Mouse (Mus musculus) layer of hippocampus, adult 2 months (tissue): ENCODE results near the gene Zfp704. TPM values are rescaled to one million over a fixed set of nuclear protein-coding genes. Genes with fewer than 3 reads are reported as not detected.

ENCODE experiments used
- DNase-seq, 2 experiments: peaks; one replicate each; pipeline ENCODE4 v3.0.0; 2022; ENCODE audit warnings: low spot score in 2 of 2
- H3K27ac ChIP-seq: fragments of 200-600 bp; 2 replicates; pipeline ENCODE4 v1.8.1; 2022
- H3K4me3 ChIP-seq: fragments of 200-600 bp; 2 replicates; pipeline ENCODE4 v1.8.1; 2022; ENCODE audit warnings: mild to moderate bottlenecking
- CTCF ChIP-seq: fragments of 200-600 bp; conservative IDR thresholded peaks from 2 replicates; pipeline ENCODE4 v1.8.1; 2022; ENCODE audit warnings: antibody characterized with exemption, mild to moderate bottlenecking, moderate library complexity
- total RNA-seq, 2 experiments: library from RNA; stranded (reverse); gene quantifications; 2 replicates each; pipeline ENCODE4 v1.2.3; 2021

The Zfp704 gene
- total RNA-seq, 2 experiments from 2014 or later = 30.6 to 34.3 TPM

GRCm38 (mm10) chr3:9608906-9609580, 842 bp downstream of the Zfp704 start:
- H3K27ac ChIP-seq = peak overlapping the region; percentile 85
- peak in 1 of 2 experiments; percentile 34 for DNase-seq
- no peak for TF ChIP-seq CTCF
- peak overlapping the region; percentile 85 for H3K4me3 ChIP-seq

DNA sequence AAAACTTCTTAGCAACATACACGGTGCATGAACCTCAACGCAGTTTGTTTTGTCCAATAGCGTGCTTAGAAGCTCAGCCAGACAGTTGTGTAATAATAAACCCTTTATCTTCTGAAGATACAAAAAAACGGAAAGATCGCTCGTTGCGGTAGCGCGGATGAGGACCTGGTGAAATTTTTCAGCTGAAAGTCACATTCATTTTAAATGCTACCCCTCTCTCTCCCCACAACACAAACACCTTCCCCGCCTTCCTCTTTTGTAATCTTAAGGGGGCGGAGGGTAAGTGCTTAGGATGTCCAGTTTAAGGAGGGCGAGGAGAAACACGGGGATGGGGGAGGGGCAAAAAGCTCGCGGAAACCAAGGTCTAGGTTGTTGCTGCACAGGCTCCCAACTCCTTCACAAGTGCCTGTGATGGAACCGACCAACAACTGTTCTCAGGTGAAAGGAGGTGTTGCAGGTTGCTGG, 1.4 kb downstream of the Zfp704 start:
- TF ChIP-seq CTCF = no peak
- H3K4me3 ChIP-seq = peak overlapping the region; percentile 85
- peak; percentile 17 to 20 for DNase-seq
- peak overlapping the region; percentile 85 for H3K27ac ChIP-seq

DNA sequence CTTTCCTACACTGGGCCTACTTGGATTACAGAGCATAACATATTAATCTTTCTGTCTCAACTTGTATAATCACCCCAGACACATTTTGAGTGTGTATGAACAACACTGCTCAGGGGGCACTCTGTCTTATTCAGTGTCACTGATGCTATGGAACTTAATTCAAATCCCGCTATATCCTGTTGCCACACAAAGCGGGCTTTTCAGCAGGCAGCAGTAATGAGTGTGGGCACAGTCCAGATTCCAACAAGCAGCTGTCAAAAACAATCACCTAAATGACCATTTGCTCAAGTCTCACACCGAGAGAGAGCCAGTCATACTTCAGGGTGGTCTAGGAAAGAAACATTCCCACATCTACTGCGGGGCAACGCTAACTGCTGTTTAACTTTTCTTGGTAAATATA, 2.2 kb downstream of the Zfp704 start:
- no peak for TF ChIP-seq CTCF
- no peak overlapping the region for H3K27ac ChIP-seq
- H3K4me3 ChIP-seq = no peak overlapping the region; the same call in 1 of the 2 replicates
- no peak for DNase-seq

GRCm38 (mm10) chr3:9605784-9606706, 3.8 kb downstream of the Zfp704 start:
- no peak for DNase-seq
- Histone ChIP-seq H3K27ac (no peak overlapping the region), H3K4me3 (no peak overlapping the region)
- no peak for TF ChIP-seq CTCF

DNA sequence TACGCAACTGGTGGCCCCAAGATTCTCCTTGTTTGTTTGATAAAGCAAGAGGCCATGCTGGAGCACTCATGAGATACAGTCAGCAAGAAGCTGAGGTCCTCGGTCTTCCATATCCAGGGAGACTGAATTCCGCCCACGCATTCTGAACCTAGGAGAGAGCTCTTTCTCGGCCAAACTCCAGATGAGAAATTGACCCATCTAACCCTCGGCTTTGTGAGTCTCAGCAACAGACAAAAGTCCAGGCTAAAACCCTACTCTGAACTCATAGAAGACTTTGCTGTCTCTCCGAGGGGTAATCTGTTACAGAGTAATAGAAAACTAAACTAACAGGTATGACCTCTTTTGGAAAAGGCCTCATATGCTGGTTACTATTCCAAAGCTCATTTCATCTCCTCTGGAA, 4.9 kb downstream of the Zfp704 start:
- Histone ChIP-seq H3K27ac (no peak overlapping the region), H3K4me3 (no peak overlapping the region)
- no peak for TF ChIP-seq CTCF
- DNase-seq = no peak

- H3K27ac ChIP-seq = no peak overlapping the region
- TF ChIP-seq CTCF = no peak
- no peak for DNase-seq
- H3K4me3 ChIP-seq = no peak overlapping the region
Observed at GRCm38 (mm10) chr3:9603866-9604265, 6.0 kb downstream of the Zfp704 start.

DNA sequence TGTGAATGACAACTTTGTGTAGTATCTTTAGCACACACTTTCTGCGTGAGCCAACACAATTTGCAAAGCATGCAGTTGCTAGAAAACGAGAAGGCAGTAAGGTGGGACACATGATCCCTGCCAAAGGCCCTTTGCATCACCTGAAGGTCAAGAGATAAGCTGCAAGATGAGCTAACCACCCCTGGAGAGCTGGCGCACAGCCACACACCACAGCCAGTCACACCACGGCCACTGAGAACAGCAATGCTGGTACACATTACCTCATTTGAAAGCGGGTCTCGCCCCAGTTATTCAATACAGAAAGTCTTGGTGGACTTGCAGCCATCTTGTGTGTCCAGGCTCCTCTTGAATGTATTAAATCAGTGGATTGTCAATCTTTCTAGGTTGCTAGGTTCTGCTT, 9.3 kb downstream of the Zfp704 start:
- no peak for TF ChIP-seq CTCF
- no peak for DNase-seq
- no peak overlapping the region for H3K27ac ChIP-seq
- H3K4me3 ChIP-seq = no peak overlapping the region

- TF ChIP-seq CTCF = no peak
- H3K4me3 ChIP-seq = no peak overlapping the region
Observed at GRCm38 (mm10) chr3:9599738-9600410, 10.0 kb downstream of the Zfp704 start.

DNA sequence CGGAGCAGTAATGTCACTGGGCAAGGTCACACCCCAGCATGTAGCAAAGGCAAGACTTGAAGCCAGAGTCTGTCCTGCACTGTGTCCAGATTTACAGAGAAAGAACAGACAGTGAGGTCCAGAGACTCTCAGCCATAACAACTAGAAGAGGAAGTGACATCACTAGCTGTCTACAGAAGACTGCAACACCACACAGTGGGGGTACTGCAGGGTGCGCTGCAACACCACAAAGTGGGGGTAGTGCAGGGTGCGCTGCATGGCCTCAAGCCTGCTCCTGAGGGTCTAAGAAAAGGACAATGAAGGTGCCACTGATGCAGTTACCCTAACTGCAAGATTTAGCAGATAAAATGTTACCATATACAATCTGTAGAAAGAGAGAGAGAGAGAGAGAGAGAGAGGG, 11.8 kb downstream of the Zfp704 start:
- DNase-seq = no peak
- Histone ChIP-seq H3K4me3 (no peak overlapping the region), H3K27ac (no peak overlapping the region)
- TF ChIP-seq CTCF = no peak

More at GRCm38 (mm10) chr3:9599738-9600410, 10.0 kb downstream of the Zfp704 start:
- no peak overlapping the region for H3K27ac ChIP-seq
- no peak for DNase-seq

DNA sequence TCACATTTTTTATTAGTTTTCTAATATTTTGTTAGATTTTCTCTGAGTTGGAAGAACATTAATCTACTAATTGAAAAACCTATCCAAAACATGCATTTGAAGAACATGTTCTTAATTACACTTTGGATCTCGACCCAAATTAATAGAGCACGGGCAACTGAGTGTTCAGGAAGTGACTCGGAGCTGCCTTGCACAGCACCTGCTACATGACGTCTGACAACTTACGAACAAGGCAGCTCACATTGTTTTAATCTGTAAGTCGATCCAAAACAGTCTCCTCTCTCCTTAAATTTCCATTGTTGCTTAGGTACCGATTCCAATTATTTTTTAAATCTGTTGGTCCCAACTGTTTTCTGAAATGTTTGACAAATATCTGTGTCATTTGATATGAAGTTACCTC, 15.4 kb downstream of the Zfp704 start:
- DNase-seq = no peak
- no peak overlapping the region for H3K4me3 ChIP-seq
- TF ChIP-seq CTCF = no peak
- no peak overlapping the region for H3K27ac ChIP-seq

- TF ChIP-seq CTCF = peak; percentile 82
- no peak for DNase-seq
- no peak overlapping the region for H3K4me3 ChIP-seq
- H3K27ac ChIP-seq = no peak overlapping the region
Observed at GRCm38 (mm10) chr3:9593832-9594231, 16.1 kb downstream of the Zfp704 start.

- no peak overlapping the region for H3K4me3 ChIP-seq
- no peak overlapping the region for H3K27ac ChIP-seq
- no peak for DNase-seq
- TF ChIP-seq CTCF = no peak
Observed at GRCm38 (mm10) chr3:9591416-9592110, 18.3 kb downstream of the Zfp704 start.
